Mouse (Mus musculus) heart, postnatal 25 days (tissue): ENCODE results near the gene 1700028K03Rik. TPM values are rescaled to one million over a fixed set of nuclear protein-coding genes. Genes with fewer than 3 reads are reported as not detected.

Source experiments
- DNase-seq: peaks from one replicate; pipeline ENCODE4 v3.0.0; 2022; ENCODE audit warnings: low spot score
- intact Hi-C: fragments of 180-260 bp; cut with DNase I; formaldehyde crosslinking; loops from one replicate; pipeline ENCODE4 v1.15.1; 2025
- total RNA-seq, 2 experiments: library from RNA; stranded (reverse); gene quantifications; 2 replicates each; pipeline ENCODE4 v1.2.3; 2021

Gene 1700028K03Rik
- total RNA-seq, 2 experiments from 2014 or later: not detected

GRCm38 (mm10) chr5:107528856-107529255 is 5.7 kb upstream of the 1700028K03Rik start:
- intact Hi-C loops: no loop called here

GRCm38 (mm10) chr5:107533590-107533989 is 919 bp upstream of the 1700028K03Rik start:
- intact Hi-C loops: no loop called here
- DNase-seq: no peak

More at GRCm38 (mm10) chr5:107528856-107529255, 5.7 kb upstream of the 1700028K03Rik start:
- no peak for DNase-seq

- intact Hi-C loops: no loop called here
- DNase-seq: no peak
These were observed 7.2 kb downstream of the 1700028K03Rik start for GRCm38 (mm10) chr5:107541696-107542095.

- intact Hi-C loops: no loop called here
- DNase-seq: no peak
These were observed 11.4 kb downstream of the 1700028K03Rik start for GRCm38 (mm10) chr5:107545927-107546326.

- intact Hi-C loops: no loop called here
- DNase-seq: no peak
These were observed 13.4 kb downstream of the 1700028K03Rik start for GRCm38 (mm10) chr5:107547955-107548354.

GRCm38 (mm10) chr5:107548444-107548843 is 13.9 kb downstream of the 1700028K03Rik start:
- no peak for DNase-seq
- intact Hi-C loops: no loop called here

- intact Hi-C loops: no loop called here
- no peak for DNase-seq
These were observed 19.8 kb downstream of the 1700028K03Rik start for GRCm38 (mm10) chr5:107554336-107554735.

- no peak for DNase-seq
- intact Hi-C loops: no loop called here
These were observed 22.5 kb downstream of the 1700028K03Rik start for GRCm38 (mm10) chr5:107556969-107557368.

- intact Hi-C loops: no loop called here
- no peak for DNase-seq
These were observed 34.6 kb downstream of the 1700028K03Rik start for GRCm38 (mm10) chr5:107569148-107569547.

- peak; percentile 64 for DNase-seq
- intact Hi-C loops: no loop called here
These were observed 63.0 kb downstream of the 1700028K03Rik start, which contains the start of the genes Rpap2 and Glmn for GRCm38 (mm10) chr5:107597301-107598077. TSS of gene Rpap2 (plus strand) at chr5:107597373. TSS of gene Glmn (minus strand) at chr5:107597888.

GRCm38 (mm10) chr5:107598380-107598779 is 63.9 kb downstream of the 1700028K03Rik start:
- intact Hi-C loops: no loop called here
- no peak for DNase-seq

Other genes with a start within 250 kb of the 1700028K03Rik start
- 10 to 100 TPM; 42.9 to 50.8 TPM for gene Tgfbr3, start 245.1 kb upstream of the 1700028K03Rik start, total RNA-seq
- gene Brdt, start 203.6 kb upstream of the 1700028K03Rik start, total RNA-seq: under 1 TPM; 0.26 to 0.56 TPM
- under 1 TPM in 1 of 2 experiments, not detected in 1; 0.26 TPM for gene Ephx4, start 132.0 kb upstream of the 1700028K03Rik start, total RNA-seq
- not detected for gene Lpcat2b, start 103.2 kb upstream of the 1700028K03Rik start, total RNA-seq
- gene Btbd8, start 96.7 kb upstream of the 1700028K03Rik start, total RNA-seq: 1 to 10 TPM; 4.4 to 5.4 TPM
- gene Gm42669, start 27.1 kb upstream of the 1700028K03Rik start, total RNA-seq: under 1 TPM in 1 of 2 experiments, not detected in 1; 0.08 TPM
- gene Rpap2, start 62.7 kb downstream of the 1700028K03Rik start, total RNA-seq: 1 to 10 TPM; 7.3 to 7.7 TPM
- gene Glmn, start 63.2 kb downstream of the 1700028K03Rik start, total RNA-seq: 1 to 10 TPM; 4.2 to 5.0 TPM
- not detected for gene Gfi1, start 191.3 kb downstream of the 1700028K03Rik start, total RNA-seq